Mouse (Mus musculus) liver, adult 10 weeks (tissue): ENCODE measurements around the gene Utp3. TPM values are rescaled to one million over a fixed set of nuclear protein-coding genes. Genes with fewer than 3 reads are reported as not detected.

Source experiments
- polyA plus RNA-seq: library from polyadenylated mRNA; stranded (reverse); fragments of 350-450 nt; fragmentation: Illumina TruSeq; extraction: RNeasy Lipid Tissue Mini Kit (QIAGEN cat#74804); gene quantifications from one replicate; pipeline ENCODE4 v1.2.3, GENCODE M21; 2014; ENCODE audit warnings: low read depth, low replicate concordance

Utp3 gene
- polyA plus RNA-seq, result 52.2 TPM

DNA sequence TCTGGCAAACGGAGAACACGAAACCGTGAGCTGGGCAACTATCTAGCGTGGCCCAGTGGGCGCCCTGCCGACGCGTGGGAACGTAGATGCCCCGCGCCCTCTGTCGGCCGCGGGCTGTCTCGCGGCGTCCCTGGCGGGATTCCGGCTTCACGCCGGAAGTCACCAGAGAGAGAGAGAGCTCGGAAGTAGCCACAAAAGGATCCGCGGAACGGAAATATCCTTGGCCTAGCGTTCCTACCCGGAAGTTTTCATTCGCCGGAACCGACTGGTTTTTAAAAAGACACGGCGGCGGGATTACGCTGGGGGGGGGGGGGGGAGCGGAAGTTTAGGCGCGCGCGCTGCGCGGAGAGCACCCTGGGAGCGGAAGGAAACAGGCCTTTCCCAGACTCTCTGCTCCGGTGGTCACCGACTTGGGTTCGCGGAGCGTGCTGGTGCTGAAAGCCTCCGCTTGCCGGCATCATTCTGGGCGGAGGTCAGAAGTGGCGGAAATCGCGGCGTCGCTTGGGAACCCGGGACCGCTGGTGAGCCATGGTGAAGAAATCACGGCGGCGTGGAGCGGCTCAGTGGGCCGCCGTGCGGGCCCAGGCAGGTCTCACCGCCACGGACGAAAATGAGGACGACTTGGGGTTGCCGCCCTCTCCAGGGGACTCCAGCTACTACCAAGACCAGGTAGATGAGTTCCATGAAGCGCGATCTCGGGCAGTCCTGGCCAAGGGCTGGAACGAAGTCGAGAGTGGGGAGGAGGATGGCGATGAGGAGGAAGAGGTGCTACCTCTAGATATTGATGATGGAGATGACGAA, at the start of gene Utp3:
TSS of gene Utp3 (plus strand) at position 377 of the 801 bp plus-strand sequence.

DNA sequence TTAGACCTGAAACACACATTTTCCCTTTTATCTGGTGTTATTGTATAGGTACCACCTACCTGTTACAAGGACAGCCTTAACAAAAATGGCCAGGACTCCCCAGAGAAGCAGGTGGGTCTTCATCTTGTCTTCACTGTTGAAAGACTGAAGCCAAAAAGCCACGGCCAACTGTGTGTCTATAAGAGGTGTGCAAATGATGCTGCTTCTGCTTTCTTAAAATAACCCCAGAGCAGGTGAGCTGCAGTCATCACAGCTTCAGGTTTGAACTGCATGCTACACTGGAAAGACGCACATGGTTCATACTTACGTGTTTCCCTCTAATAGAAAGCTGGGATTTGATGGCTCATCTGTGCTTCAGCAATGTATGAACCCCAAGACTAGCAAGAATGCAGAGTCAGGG, 26.6 kb upstream of the Utp3 start, which contains the start of gene Jchain:
TSS of gene Jchain (minus strand) at position 235 of the 400 bp plus-strand sequence.

DNA sequence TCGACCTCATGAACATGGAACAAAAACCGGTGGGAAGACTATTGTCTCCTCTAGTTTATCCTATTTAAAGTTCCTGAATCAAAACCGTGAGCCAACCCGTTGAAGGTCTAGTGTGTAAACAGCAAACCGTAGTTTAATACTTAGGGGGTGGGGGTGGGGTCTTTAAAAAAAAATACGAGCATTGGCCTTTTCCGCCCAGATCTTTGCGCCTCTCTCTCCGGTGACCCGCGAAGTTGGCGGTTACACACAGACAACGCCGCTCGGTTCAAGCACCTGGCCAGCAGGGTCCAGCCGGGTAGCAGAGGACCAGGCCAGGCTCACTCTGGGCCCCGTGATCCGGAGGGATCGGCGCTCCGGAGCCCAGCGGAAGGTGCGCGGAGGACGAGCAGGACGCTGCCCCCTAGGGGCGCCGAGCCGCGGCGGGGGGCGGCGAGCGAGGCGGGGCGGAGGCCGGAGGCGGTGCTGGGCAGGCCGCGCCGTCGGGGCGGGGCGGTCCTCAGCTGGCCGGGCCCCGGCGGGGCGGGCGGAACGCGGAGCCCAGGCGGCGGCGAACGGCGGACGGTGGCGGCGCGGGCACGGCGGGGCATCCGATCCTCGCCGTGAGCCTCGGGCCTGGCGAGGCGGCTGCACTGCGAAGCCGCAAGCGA, 10.4 kb downstream of the Utp3 start, which contains the start of gene Rufy3:
TSS of gene Rufy3 (plus strand) at position 540 of the 647 bp plus-strand sequence.

Other genes with a start within 250 kb of the Utp3 start
- not detected for gene Prol1, start 237.2 kb upstream of the Utp3 start, polyA plus RNA-seq
- not detected for gene Amtn, start 178.4 kb upstream of the Utp3 start, polyA plus RNA-seq
- not detected for gene Ambn, start 98.5 kb upstream of the Utp3 start, polyA plus RNA-seq
- gene Enam, start 66.5 kb upstream of the Utp3 start, polyA plus RNA-seq, result not detected
- 3.9 TPM for gene Jchain, start 26.6 kb upstream of the Utp3 start, polyA plus RNA-seq
- 46.2 TPM for gene Rufy3, start 10.6 kb downstream of the Utp3 start, polyA plus RNA-seq
- 171 TPM for gene Grsf1, start 121.7 kb downstream of the Utp3 start, polyA plus RNA-seq
- 46.1 TPM for gene Mob1b, start 166.4 kb downstream of the Utp3 start, polyA plus RNA-seq
- gene Dck, start 210.5 kb downstream of the Utp3 start, polyA plus RNA-seq, result 6.6 TPM